Mouse (Mus musculus): ENCODE results near the gene Gm20696. TPM values are rescaled to one million over a fixed set of nuclear protein-coding genes. Genes with fewer than 3 reads are reported as not detected.

Gm20696 gene
- polyA plus RNA-seq, 2 experiments: 2.0 to 5.9 TPM

DNA sequence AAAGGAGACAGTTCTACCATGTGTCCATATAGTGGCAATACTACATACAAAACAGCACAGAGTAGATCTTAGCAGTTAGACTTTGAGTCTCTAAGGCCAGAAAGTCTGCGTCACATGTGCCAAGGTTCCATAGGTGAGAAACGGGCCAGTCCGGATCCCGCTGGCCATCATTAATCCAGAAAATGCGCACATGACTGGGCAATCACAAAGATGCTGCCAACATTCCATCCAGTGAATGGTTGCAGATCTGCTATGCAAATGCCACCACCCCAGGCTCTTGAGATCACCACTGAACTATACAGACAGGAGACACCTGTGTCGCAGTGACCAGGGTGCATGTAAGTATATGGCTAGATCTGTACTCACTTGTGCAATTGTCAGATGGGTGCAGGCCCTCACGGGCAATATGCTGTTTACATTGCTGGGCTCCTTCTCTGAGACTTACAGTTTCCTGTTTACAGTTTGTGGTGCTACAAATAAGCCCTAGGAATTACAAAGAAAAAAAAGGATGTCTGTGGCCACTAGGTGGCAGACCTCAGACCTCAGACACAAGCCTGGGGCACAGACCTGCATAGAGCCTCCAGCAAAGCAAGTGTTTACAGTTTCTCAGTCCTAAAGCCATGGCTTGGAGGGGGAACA lies 4.0 kb upstream of the Gm20696 start:
- no peak for TF ChIP-seq POLR2A (IDR thresholded peaks at IDR 0.05; ENCODE audit: borderline replicate concordance, extremely low read depth, insufficient read depth, insufficient read length)
- H3K9me3 ChIP-seq (ENCODE audit: control insufficient read depth, low read length): no peaks in the 10 kb centered on the region
- peaks cover 15% of the 10 kb centered on the region for H3K4me1 ChIP-seq (ENCODE audit: control insufficient read depth, insufficient read depth, low read length)
- no peak overlapping the region for H3K9ac ChIP-seq (ENCODE audit: low read depth, low read length, severe bottlenecking)
- WGBS: 78% methylated on average over 7 of the region's 7 CpGs
- H3K27me3 ChIP-seq (ENCODE audit: control insufficient read depth, insufficient read depth, low read length): no peaks in the 10 kb centered on the region
- no peak overlapping the region for H3K27ac ChIP-seq (replicated peaks; ENCODE audit: low read depth, low read length)
- no peaks in the 10 kb centered on the region for H3K36me3 ChIP-seq (ENCODE audit: control insufficient read depth, insufficient read depth, low read length)
- ATAC-seq (ENCODE audit: low FRiP score, low read depth): no peak
- no peak overlapping the region for H3K4me3 ChIP-seq (replicated peaks; ENCODE audit: low read length)
- DNase-seq (ENCODE audit: low spot score): peak; percentile 62
- no peak overlapping the region for H3K4me2 ChIP-seq (replicated peaks; ENCODE audit: low read depth, low read length, severe bottlenecking)

DNA sequence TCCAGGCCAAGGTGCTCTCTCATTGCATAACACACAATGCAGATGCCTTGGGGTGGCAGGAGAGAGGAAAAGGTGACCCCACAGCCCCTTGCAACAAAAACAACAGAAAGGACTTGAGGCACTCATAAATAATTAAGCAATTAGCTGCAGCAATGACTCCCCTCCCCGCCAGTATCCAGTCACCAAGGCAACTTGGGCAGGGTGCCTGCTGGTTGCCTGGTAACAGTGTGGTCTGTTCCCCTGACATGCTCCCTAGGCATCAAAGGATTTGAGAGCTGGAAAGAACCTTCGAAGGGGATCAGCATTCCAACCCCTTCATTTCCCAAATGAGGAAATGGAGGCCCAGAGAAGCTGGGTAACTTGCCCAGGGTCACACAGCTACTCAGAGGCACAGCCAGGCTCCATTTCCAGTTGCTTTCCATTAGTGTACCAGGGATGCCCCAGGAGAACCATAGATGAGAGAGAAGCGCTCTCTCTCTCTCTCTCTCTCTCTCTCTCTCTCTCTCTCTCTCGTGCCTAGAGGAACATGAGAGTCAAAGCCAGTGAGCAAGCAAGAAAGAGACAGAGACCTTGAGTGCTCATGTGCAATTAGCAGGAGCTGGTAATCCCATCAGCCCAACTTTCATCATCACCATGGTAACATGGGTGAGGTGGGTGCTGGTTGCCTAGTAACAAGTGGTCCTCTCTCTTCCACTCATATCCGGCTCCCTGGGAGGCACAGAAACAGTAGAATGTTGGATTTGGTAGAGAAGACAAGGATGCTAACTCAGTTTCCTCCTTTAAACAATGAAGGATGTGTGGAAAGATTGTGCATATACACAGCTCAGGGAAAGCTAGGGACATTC lies 3.1 kb upstream of the Gm20696 start:
- H3K9me3 ChIP-seq (ENCODE audit: control insufficient read depth, low read length): no peaks in the 10 kb centered on the region
- no peak overlapping the region for H3K9ac ChIP-seq (ENCODE audit: low read depth, low read length, severe bottlenecking)
- no peak overlapping the region for H3K4me3 ChIP-seq (replicated peaks; ENCODE audit: low read length)
- DNase-seq (ENCODE audit: low spot score): no peak
- H3K27me3 ChIP-seq (ENCODE audit: control insufficient read depth, insufficient read depth, low read length): no peaks in the 10 kb centered on the region
- no peak overlapping the region for H3K27ac ChIP-seq (replicated peaks; ENCODE audit: low read depth, low read length)
- no peak for ATAC-seq (ENCODE audit: low FRiP score, low read depth)
- H3K4me1 ChIP-seq (ENCODE audit: control insufficient read depth, insufficient read depth, low read length): peaks cover 21% of the 10 kb centered on the region
- H3K36me3 ChIP-seq (ENCODE audit: control insufficient read depth, insufficient read depth, low read length): no peaks in the 10 kb centered on the region
- WGBS: 37% methylated on average over 5 of the region's 5 CpGs
- H3K4me2 ChIP-seq (replicated peaks; ENCODE audit: low read depth, low read length, severe bottlenecking): no peak overlapping the region
- no peak for TF ChIP-seq POLR2A (IDR thresholded peaks at IDR 0.05; ENCODE audit: borderline replicate concordance, extremely low read depth, insufficient read depth, insufficient read length)

DNA sequence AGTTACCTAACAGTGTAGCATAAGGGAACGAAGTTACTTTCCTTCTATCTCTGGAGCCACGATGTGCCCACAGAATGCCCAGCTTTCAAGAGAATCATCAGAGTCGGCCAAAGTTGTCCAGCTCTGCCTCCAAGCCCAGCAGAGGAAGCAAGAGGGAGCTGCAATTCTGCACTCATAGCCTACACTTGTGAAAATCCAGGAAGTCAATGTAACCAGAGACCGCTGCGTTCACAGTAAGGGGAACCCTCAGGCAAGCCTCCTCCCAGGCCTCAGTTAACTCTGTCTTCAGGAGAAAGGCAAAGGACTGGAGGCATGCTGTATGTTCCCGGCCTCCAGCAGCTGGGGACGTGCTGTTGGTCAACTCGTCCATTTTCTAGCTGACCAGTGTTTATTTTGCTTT lies 693 bp upstream of the Gm20696 start:
- WGBS: 16% methylated on average over 8 of the region's 8 CpGs
- peak; percentile 41 for DNase-seq (ENCODE audit: low spot score)
- Histone ChIP-seq H3K9me3 (ENCODE audit: control insufficient read depth, low read length) (no peaks in the 10 kb centered on the region), H3K27me3 (ENCODE audit: control insufficient read depth, insufficient read depth, low read length) (no peaks in the 10 kb centered on the region), H3K4me3 (replicated peaks; ENCODE audit: low read length) (peak overlapping the region; percentile 83; the same call in 1 of the 2 replicates), H3K4me1 (ENCODE audit: control insufficient read depth, insufficient read depth, low read length) (peaks cover 21% of the 10 kb centered on the region), H3K27ac (replicated peaks; ENCODE audit: low read depth, low read length) (no peak overlapping the region), H3K9ac (ENCODE audit: low read depth, low read length, severe bottlenecking) (no peak overlapping the region), H3K36me3 (ENCODE audit: control insufficient read depth, insufficient read depth, low read length) (no peaks in the 10 kb centered on the region), H3K4me2 (replicated peaks; ENCODE audit: low read depth, low read length, severe bottlenecking) (peak overlapping the region; percentile 93)
- TF ChIP-seq POLR2A (IDR thresholded peaks at IDR 0.05; ENCODE audit: borderline replicate concordance, extremely low read depth, insufficient read depth, insufficient read length): no peak
- peak; percentile 48; the same call in 1 of the 2 replicates for ATAC-seq (ENCODE audit: low FRiP score, low read depth)

GRCm38 (mm10) chr6:99665457-99666317 lies 910 bp downstream of the Gm20696 start:
- H3K9ac ChIP-seq (ENCODE audit: low read depth, low read length, severe bottlenecking): peak overlapping the region; percentile 89
- DNase-seq (ENCODE audit: low spot score): no peak
- H3K4me2 ChIP-seq (replicated peaks; ENCODE audit: low read depth, low read length, severe bottlenecking): peak overlapping the region; percentile 93
- H3K27ac ChIP-seq (replicated peaks; ENCODE audit: low read depth, low read length): no peak overlapping the region
- ATAC-seq (ENCODE audit: low FRiP score, low read depth): no peak
- H3K27me3 ChIP-seq (ENCODE audit: control insufficient read depth, insufficient read depth, low read length): no peaks in the 10 kb centered on the region
- 22% methylated on average over 16 of the region's 16 CpGs for WGBS
- no peaks in the 10 kb centered on the region for H3K9me3 ChIP-seq (ENCODE audit: control insufficient read depth, low read length)
- TF ChIP-seq POLR2A (IDR thresholded peaks at IDR 0.05; ENCODE audit: borderline replicate concordance, extremely low read depth, insufficient read depth, insufficient read length): no peak
- H3K4me1 ChIP-seq (ENCODE audit: control insufficient read depth, insufficient read depth, low read length): peaks cover 21% of the 10 kb centered on the region
- H3K36me3 ChIP-seq (ENCODE audit: control insufficient read depth, insufficient read depth, low read length): no peaks in the 10 kb centered on the region
- H3K4me3 ChIP-seq (replicated peaks; ENCODE audit: low read length): peak overlapping the region; percentile 83

DNA sequence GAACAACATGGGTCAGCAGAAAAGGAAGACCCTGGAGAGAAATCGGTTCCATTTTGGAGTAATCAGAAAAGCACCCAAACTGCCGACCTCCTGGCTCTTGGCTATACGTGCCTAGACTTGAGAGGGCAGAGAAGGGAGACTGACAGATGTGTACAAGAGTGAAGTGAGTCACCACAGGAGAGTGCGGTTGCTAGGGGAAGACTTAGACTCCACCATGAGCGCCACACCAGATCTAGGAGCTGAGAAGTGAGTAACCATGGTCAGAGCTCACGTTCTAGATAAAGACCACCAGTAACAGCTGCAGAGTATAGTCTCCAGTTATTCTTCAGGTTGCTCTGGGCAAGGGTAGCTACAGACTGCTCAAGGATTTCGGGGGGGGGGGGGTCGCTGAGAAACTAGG lies 3.4 kb downstream of the Gm20696 start:
- no peak overlapping the region for H3K4me2 ChIP-seq (replicated peaks; ENCODE audit: low read depth, low read length, severe bottlenecking)
- no peak overlapping the region for H3K4me3 ChIP-seq (replicated peaks; ENCODE audit: low read length)
- no peak overlapping the region for H3K27ac ChIP-seq (replicated peaks; ENCODE audit: low read depth, low read length)
- no peaks in the 10 kb centered on the region for H3K36me3 ChIP-seq (ENCODE audit: control insufficient read depth, insufficient read depth, low read length)
- H3K9ac ChIP-seq (ENCODE audit: low read depth, low read length, severe bottlenecking): no peak overlapping the region
- 72% methylated on average over 8 of the region's 8 CpGs for WGBS
- H3K4me1 ChIP-seq (ENCODE audit: control insufficient read depth, insufficient read depth, low read length): peaks cover 24% of the 10 kb centered on the region
- H3K9me3 ChIP-seq (ENCODE audit: control insufficient read depth, low read length): no peaks in the 10 kb centered on the region
- no peak for DNase-seq (ENCODE audit: low spot score)
- no peak for TF ChIP-seq POLR2A (IDR thresholded peaks at IDR 0.05; ENCODE audit: borderline replicate concordance, extremely low read depth, insufficient read depth, insufficient read length)
- no peak for ATAC-seq (ENCODE audit: low FRiP score, low read depth)
- no peaks in the 10 kb centered on the region for H3K27me3 ChIP-seq (ENCODE audit: control insufficient read depth, insufficient read depth, low read length)
